Mouse (Mus musculus) thymus, adult 2 months (tissue): ENCODE data around the gene Idi1. TPM values are rescaled to one million over a fixed set of nuclear protein-coding genes. Genes with fewer than 3 reads are reported as not detected.

Source experiments
- DNase-seq: peaks from one replicate; pipeline ENCODE4 v3.0.0; 2021
- H3K27ac ChIP-seq: fragments of 200-500 bp; 2 replicates; pipeline ENCODE4 v1.5.1; 2012; ENCODE audit warnings: low read length, control low read depth; ENCODE audit not compliant: control insufficient read depth, insufficient read depth
- H3K27me3 ChIP-seq: fragments of 200-500 bp; 2 replicates; pipeline ENCODE4 v1.6.1; 2012; ENCODE audit warnings: mild to moderate bottlenecking, low read length, moderate library complexity, mixed read lengths; ENCODE audit not compliant: control insufficient read depth, insufficient read depth
- H3K36me3 ChIP-seq: fragments of 200-500 bp; 2 replicates; pipeline ENCODE4 v1.6.1; 2012; ENCODE audit warnings: mild to moderate bottlenecking, low read length, moderate library complexity; ENCODE audit not compliant: control insufficient read depth, insufficient read depth
- H3K4me1 ChIP-seq: fragments of 200-500 bp; replicated peaks from 2 replicates; pipeline ENCODE4 v1.6.1; 2012; ENCODE audit warnings: low read length; ENCODE audit not compliant: control insufficient read depth, insufficient read depth
- H3K4me3 ChIP-seq: fragments of 200-500 bp; 2 replicates; pipeline ENCODE4 v1.5.1; 2012; ENCODE audit warnings: mild to moderate bottlenecking, low read length, control low read depth, moderate library complexity; ENCODE audit not compliant: control insufficient read depth, insufficient read depth
- CTCF ChIP-seq: fragments of 200-500 bp; IDR thresholded peaks from 2 replicates; pipeline ENCODE4 v1.5.1; 2012; ENCODE audit warnings: mild to moderate bottlenecking, control low read depth, low read length, moderate library complexity, borderline replicate concordance; ENCODE audit not compliant: control insufficient read depth, poor library complexity, insufficient read depth; ENCODE audit errors: extremely low read depth
- POLR2A ChIP-seq: fragments of 200-500 bp; IDR thresholded peaks from 2 replicates; pipeline ENCODE4 v1.6.1; 2012; ENCODE audit warnings: mild to moderate bottlenecking, low read length, control low read depth, moderate library complexity; ENCODE audit not compliant: control insufficient read depth, poor library complexity, insufficient read depth; ENCODE audit errors: extremely low read depth
- whole genome bisulfite sequencing: fragments of 180-500 bp; shearing (Covaris S2); methylation state at CpG from one replicate; pipeline ENCODE4 v1.1.7; 2018; 5-methylcytosine and 5-hydroxymethylcytosine counted together
- polyA plus RNA-seq: library from polyadenylated mRNA; depleted of rRNA; stranded (reverse); fragments of >200 nt; gene quantifications from 2 replicates; pipeline ENCODE4 v1.2.3, GENCODE M21; 2012

Gene Idi1
- polyA plus RNA-seq, 1 experiment, result 11.3 TPM

DNA sequence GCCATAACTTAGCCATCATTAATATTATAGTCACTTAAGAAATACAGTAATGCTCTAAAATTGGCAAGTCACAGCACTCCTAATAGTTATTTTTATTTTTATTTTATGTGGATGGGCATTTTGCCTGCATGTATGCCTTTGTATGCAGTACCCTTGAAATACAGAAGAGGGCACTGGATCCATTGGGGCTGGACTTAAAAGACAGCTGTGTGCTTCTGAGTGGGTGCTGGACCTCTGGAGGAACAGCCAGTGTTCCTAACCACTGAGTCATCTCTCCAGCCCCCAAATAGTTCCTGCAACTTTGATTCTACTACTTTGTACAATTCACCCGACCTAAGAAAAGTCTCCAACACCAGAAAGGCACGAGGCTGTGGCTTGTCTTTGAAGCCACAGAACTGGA, 37.6 kb upstream of the Idi1 start:
- H3K4me1 ChIP-seq, result no peaks in the 10 kb centered on the region
- peak; percentile 24 for DNase-seq
- 53% methylated on average over 2 of the region's 2 CpGs for WGBS
- peaks cover 59% of the 10 kb centered on the region for H3K36me3 ChIP-seq
- H3K27ac ChIP-seq, result no peak overlapping the region
- no peaks in the 10 kb centered on the region for H3K27me3 ChIP-seq
- TF ChIP-seq POLR2A (no peak), CTCF (no peak)
- H3K4me3 ChIP-seq, result no peak overlapping the region

DNA sequence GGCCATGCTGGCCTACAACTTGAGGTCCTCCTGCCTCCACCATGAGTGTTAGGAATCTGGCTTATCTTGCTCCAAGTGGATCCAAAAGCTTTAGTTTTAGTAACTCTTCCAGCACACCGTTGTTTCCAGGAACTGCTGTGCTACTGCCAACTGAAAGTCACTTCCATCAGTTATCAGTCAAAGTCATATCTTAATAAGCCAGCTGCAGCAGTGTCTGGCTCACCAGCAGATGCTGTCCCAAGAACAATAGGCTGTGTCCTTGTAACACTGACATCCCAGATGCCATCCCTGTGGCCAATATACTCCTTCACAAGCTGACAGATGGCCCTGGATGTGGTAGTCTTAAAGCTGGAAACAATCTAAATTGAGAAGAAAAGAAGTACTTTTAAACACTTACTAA, 36.0 kb upstream of the Idi1 start:
- no peak for TF ChIP-seq CTCF
- TF ChIP-seq POLR2A, result no peak
- 63% methylated on average over 1 of the region's 1 CpGs for WGBS
- Histone ChIP-seq H3K36me3 (peaks cover 56% of the 10 kb centered on the region), H3K27me3 (no peaks in the 10 kb centered on the region), H3K4me1 (no peaks in the 10 kb centered on the region), H3K27ac (no peak overlapping the region), H3K4me3 (no peak overlapping the region)
- DNase-seq, result no peak

DNA sequence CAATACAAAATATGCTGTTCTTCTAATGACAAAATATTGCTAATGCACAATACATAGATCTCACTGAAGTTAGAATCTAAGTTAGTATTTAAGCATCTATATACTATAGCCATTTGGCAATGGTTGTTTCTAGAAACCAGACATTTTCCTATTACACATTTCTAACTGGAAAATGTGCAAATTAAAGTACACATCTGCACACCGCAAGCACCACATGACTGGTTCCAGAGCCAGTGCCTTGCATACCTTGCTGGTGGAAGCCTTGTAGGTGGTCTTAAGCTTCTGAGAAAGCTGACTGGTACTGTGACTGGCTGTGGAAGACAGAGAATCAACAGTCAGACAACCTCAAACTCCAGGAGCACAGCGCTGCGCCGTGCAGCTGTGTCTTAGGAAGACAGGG, 31.9 kb upstream of the Idi1 start:
- Histone ChIP-seq H3K36me3 (peaks cover 40% of the 10 kb centered on the region), H3K27me3 (no peaks in the 10 kb centered on the region), H3K4me3 (no peak overlapping the region), H3K27ac (no peak overlapping the region), H3K4me1 (no peaks in the 10 kb centered on the region)
- no peak for DNase-seq
- TF ChIP-seq POLR2A (no peak), CTCF (no peak)
- 97% methylated on average over 4 of the region's 4 CpGs for WGBS

DNA sequence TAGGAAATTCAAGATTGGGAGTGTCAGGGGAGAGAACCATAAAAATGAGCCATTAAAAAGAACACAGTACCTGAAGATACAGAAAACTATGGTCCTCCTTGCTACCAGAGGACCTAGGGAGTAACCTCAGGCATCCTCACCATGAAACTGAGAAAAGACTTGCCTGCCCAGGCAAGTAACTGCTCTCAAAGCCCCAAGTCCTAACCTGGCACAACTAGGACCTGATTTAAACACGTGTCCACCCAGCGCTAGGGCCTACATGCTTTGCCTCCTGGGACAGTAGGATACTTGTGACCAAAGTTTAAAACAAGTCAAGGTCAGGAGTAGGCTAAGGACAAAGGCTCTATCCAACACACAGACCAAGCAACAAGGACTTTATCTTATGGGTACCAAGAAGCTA, 30.5 kb upstream of the Idi1 start:
- H3K27ac ChIP-seq, result no peak overlapping the region
- no peak overlapping the region for H3K4me3 ChIP-seq
- no peaks in the 10 kb centered on the region for H3K27me3 ChIP-seq
- DNase-seq, result no peak
- 95% methylated on average over 2 of the region's 2 CpGs for WGBS
- H3K36me3 ChIP-seq, result peaks cover 35% of the 10 kb centered on the region
- TF ChIP-seq CTCF, result no peak
- TF ChIP-seq POLR2A, result no peak
- no peaks in the 10 kb centered on the region for H3K4me1 ChIP-seq

DNA sequence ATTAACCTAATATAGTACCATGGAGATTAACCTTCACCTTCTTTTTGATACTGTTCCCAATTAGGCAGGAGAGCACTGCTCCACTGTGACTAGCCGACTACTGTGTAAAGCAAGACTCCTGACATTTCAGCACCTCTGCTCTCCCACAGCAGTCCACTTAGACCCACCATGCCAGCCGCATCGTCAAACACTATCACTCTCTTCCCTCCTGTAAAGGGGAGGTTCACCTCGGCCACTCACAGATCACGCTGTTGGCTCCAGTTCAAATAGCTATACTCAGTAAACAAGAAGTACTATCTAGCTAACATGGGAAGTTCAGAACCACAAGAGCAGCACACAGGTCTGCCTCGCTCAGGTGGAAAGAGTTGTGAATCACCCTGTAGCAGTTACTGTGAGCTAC, 26.8 kb upstream of the Idi1 start:
- Histone ChIP-seq H3K27me3 (no peaks in the 10 kb centered on the region), H3K4me1 (no peaks in the 10 kb centered on the region), H3K4me3 (no peak overlapping the region), H3K27ac (no peak overlapping the region), H3K36me3 (peaks cover 41% of the 10 kb centered on the region)
- DNase-seq, result no peak
- WGBS, result over 99% methylated on average over 6 of the region's 6 CpGs
- TF ChIP-seq CTCF (no peak), POLR2A (no peak)

DNA sequence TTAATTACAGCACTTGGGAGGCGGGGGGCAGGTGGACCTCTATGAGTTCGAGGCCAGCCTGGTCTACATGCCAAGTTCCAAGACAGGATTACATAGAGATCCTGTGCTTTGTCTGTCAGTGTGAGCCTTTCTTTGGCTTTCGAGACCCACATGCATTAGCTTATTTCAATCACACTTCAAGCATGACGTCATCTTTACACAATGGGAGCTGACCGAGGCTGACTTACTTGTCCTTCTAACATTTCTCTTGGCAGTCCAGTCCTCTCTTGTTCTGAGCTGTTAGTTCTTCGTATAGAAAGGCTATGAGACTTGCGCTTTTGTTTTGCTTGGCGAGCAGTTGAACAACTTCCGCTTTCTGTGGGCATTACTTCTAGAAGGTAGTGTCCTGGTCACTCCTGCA, 24.4 kb upstream of the Idi1 start:
- H3K4me1 ChIP-seq, result no peaks in the 10 kb centered on the region
- 95% methylated on average over 9 of the region's 9 CpGs for WGBS
- peaks cover 34% of the 10 kb centered on the region for H3K36me3 ChIP-seq
- H3K4me3 ChIP-seq, result no peak overlapping the region
- no peaks in the 10 kb centered on the region for H3K27me3 ChIP-seq
- TF ChIP-seq CTCF, result no peak
- no peak for TF ChIP-seq POLR2A
- no peak overlapping the region for H3K27ac ChIP-seq
- no peak for DNase-seq

DNA sequence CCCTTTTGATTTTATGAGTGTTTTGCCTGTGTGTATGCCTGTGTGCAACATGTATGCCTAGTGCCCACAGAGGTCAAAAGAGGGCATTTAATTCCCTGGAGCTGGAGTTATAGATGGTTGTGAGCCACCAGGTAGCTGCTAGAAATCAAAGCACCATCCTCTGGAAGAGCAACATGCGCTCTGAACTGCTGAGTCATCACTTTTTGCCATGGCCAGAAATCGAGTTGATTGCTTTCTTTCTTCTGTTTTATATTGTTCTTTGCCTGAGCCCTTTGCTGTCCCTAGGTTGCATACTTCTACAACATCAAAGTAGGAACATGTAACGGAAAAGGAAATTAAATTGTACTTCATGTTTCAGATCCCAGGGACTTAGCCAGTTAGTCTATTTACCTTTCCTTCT, 20.3 kb upstream of the Idi1 start:
- 75% methylated on average over 3 of the region's 3 CpGs for WGBS
- Histone ChIP-seq H3K27ac (no peak overlapping the region), H3K4me3 (no peak overlapping the region), H3K27me3 (no peaks in the 10 kb centered on the region), H3K4me1 (no peaks in the 10 kb centered on the region), H3K36me3 (peaks cover 18% of the 10 kb centered on the region)
- no peak for DNase-seq
- TF ChIP-seq CTCF (no peak), POLR2A (no peak)
